In the genomic region with DNA sequence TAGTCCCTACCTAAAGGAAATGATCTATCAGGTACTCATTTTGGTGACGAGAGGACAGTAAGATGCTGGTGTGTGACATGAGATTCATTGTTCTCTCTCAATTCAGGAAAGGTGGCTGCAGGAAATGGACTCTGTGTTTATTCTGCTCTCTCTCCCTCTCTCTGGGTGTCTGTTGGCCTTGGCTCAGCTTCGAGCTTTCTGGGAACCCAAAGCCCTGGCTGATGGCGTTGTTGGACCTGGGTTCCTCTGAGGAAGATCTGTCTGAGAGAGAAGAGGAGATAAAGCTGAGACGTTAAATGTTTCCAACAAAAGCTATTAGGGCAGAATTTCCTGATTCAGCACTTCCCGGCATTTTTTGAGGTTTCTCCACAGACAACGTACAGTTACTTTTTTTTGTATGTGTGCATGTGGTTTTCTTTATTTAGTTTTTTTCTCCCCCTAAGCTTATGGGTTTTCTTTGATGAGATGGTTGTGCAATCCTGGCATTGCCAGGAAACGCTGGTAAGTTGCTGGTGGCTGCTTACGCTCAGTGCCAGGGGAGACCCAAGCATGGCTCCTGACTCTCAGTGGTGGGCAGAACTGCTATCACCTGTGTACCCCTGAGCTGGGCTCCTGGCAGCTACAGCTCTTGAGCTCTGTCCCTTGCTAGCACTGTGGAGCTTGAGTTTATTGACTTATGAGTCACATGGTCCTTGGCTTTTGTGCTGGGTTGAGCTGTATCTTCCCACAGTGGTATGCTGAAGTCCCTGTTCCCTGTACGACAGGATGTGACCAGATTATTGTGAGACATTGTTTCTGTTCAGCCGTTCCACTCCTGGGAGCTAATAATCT, we compare ENCODE assay signal across 10 mouse cellular contexts.
DNase-seq lines count a peak whose midpoint lies in the region; ATAC-seq and TF ChIP-seq lines count a peak whose summit lies in the region.
"Had no signal": no experiment of that assay in that cellular context is flagged by ENCODE, and none has a peak within 500 bp of the region (broad histone marks: within the 10 kb centered on the region; RNA-seq: fewer than 3 reads in every experiment).

No protein-coding gene starts in this region.

- ATAC-seq in kidney, postnatal 0 days (replicated peaks; ENCODE audit: low FRiP score, low read depth): peak; percentile 57; the same call in 1 of the 2 replicates
- peak; percentile 73 for ATAC-seq in heart, embryonic 15.5 days (replicated peaks; ENCODE audit: insufficient number of reproducible peaks, insufficient read depth, low FRiP score, low read depth)
- peak; percentile 69 for ATAC-seq in megakaryocyte progenitor cell, adult 5-6 weeks (replicated peaks; ENCODE audit: poor library complexity)

- no peaks in the 10 kb centered on the region for H3K36me3 ChIP-seq in kidney, postnatal 0 days (ENCODE audit: insufficient read depth, low read length)
- no peaks in the 10 kb centered on the region for H3K36me3 ChIP-seq in kidney, adult 2 months (ENCODE audit: control insufficient read depth, insufficient read depth, low read length)
- no peaks in the 10 kb centered on the region for H3K36me3 ChIP-seq in heart, embryonic 15.5 days
- H3K36me3 ChIP-seq: limb, embryonic 12.5 days had no signal

- WGBS in kidney, postnatal 0 days: 51% methylated on average over 10 of the region's 10 CpGs
- 54% methylated on average over 10 of the region's 10 CpGs for WGBS in kidney, adult 2 months
- WGBS in heart, embryonic 15.5 days: 52% methylated on average over 10 of the region's 10 CpGs

- H3K27me3 ChIP-seq in kidney, postnatal 0 days (ENCODE audit: insufficient read depth, low read length): no peaks in the 10 kb centered on the region
- H3K27me3 ChIP-seq in kidney, adult 2 months (replicated peaks; ENCODE audit: control insufficient read depth, insufficient read depth, low read length): peaks cover 2% of the 10 kb centered on the region; the same call in 1 of the 2 replicates
- 0 out of 2 replicates have a peak, but pooled peaks cover 3% of the 10 kb centered on the region for H3K27me3 ChIP-seq in heart, embryonic 15.5 days
- H3K27me3 ChIP-seq: limb, embryonic 12.5 days had no signal

- no peak overlapping the region for H3K4me2 ChIP-seq in kidney, postnatal 0 days (ENCODE audit: low read length)
- 0 out of 2 replicates have a peak overlapping the region, but pooled peaks have one; percentile 11 for H3K4me2 ChIP-seq in heart, embryonic 15.5 days
- H3K4me2 ChIP-seq: limb, embryonic 12.5 days had no signal

- peak; percentile 54 for DNase-seq in kidney, postnatal 0 days (ENCODE audit: low spot score)
- DNase-seq in kidney, adult 2 months: no peak
- DNase-seq in urinary bladder, adult 2 months (ENCODE audit: low spot score): no peak
- DNase-seq in gastrocnemius, adult 8-10 months (ENCODE audit: low spot score in 2 of 2): no peak
- no peak for DNase-seq in adrenal gland, postnatal 36 days
- DNase-seq: cerebellum, adult 9-10 months had no signal

- H3K4me3 ChIP-seq in kidney, postnatal 0 days (replicated peaks; ENCODE audit: low read depth, low read length): no peak overlapping the region
- no peak overlapping the region for H3K4me3 ChIP-seq in kidney, adult 2 months (ENCODE audit: insufficient read depth, low read depth, low read length)
- H3K4me3 ChIP-seq in bone marrow macrophage, adult 2 months (ENCODE audit: insufficient read depth, low read length): peak overlapping the region; percentile 4
- no peak overlapping the region for H3K4me3 ChIP-seq in heart, embryonic 15.5 days
- H3K4me3 ChIP-seq: limb, embryonic 12.5 days had no signal

- H3K4me1 ChIP-seq in kidney, postnatal 0 days (replicated peaks; ENCODE audit: insufficient read depth, low read length): 0 out of 2 replicates have a peak, but pooled peaks cover 9% of the 10 kb centered on the region
- no peaks in the 10 kb centered on the region for H3K4me1 ChIP-seq in kidney, adult 2 months (ENCODE audit: control insufficient read depth, insufficient read depth, low read length)
- peaks cover 18% of the 10 kb centered on the region for H3K4me1 ChIP-seq in bone marrow macrophage, adult 2 months (ENCODE audit: control insufficient read depth, insufficient read depth, low read length)
- H3K4me1 ChIP-seq in heart, embryonic 15.5 days (replicated peaks): peaks cover 13% of the 10 kb centered on the region

- H3K9ac ChIP-seq in kidney, postnatal 0 days (ENCODE audit: low read depth, low read length): no peak overlapping the region
- no peak overlapping the region for H3K9ac ChIP-seq in heart, embryonic 15.5 days
- H3K9ac ChIP-seq: limb, embryonic 12.5 days had no signal

- TF ChIP-seq CTCF in kidney, postnatal 0 days (IDR thresholded peaks at IDR 0.05; ENCODE audit: low read depth): no peak
- no peak for TF ChIP-seq CTCF in kidney, adult 2 months (conservative IDR thresholded peaks at IDR 0.05; ENCODE audit: insufficient read depth, insufficient read length, low read depth, low read length)
- TF ChIP-seq CTCF in bone marrow macrophage, adult 2 months (IDR thresholded peaks at IDR 0.05; ENCODE audit: low read depth, low read length): no peak

- no peaks in the 10 kb centered on the region for H3K9me3 ChIP-seq in kidney, postnatal 0 days (replicated peaks; ENCODE audit: low read length)
- no peaks in the 10 kb centered on the region for H3K9me3 ChIP-seq in heart, embryonic 15.5 days (replicated peaks)
- H3K9me3 ChIP-seq: limb, embryonic 12.5 days had no signal

- no peak for TF ChIP-seq POLR2A in kidney, adult 2 months (IDR thresholded peaks at IDR 0.05; ENCODE audit: low read depth, low read length)
- no peak for TF ChIP-seq POLR2A in bone marrow macrophage, adult 2 months (IDR thresholded peaks at IDR 0.05; ENCODE audit: borderline replicate concordance, low read depth, low read length)

- H3K27ac ChIP-seq in kidney, postnatal 0 days: peak overlapping the region; percentile 31; the same call in 1 of the 2 replicates
- H3K27ac ChIP-seq in kidney, adult 2 months (ENCODE audit: insufficient read depth, low read depth, low read length): no peak overlapping the region
- H3K27ac ChIP-seq in bone marrow macrophage, adult 2 months (ENCODE audit: insufficient read depth, low read depth, low read length): peak overlapping the region; percentile 60
- peak overlapping the region; percentile 68 for H3K27ac ChIP-seq in heart, embryonic 15.5 days
- H3K27ac ChIP-seq: limb, embryonic 12.5 days had no signal
